Mouse (Mus musculus) Patski (cell line): ENCODE data around the gene Hist1h4h. TPM values are rescaled to one million over a fixed set of nuclear protein-coding genes. Genes with fewer than 3 reads are reported as not detected.

Source experiments
- ATAC-seq: fragments of 100-300 bp; one replicate; pipeline ENCODE4 v1.8.0; 2021
- CTCF ChIA-PET: fragments of 350-600 bp; sonication (Branson Sonifier 250); formaldehyde crosslinking; loops from one replicate; lab custom pipeline; 2022; ENCODE audit warnings: inconsistent platforms; lab: Charles Lee
- POLR2A ChIA-PET: fragments of 350-600 bp; sonication (Branson Sonifier 250); formaldehyde crosslinking; loops from one replicate; lab custom pipeline; 2022; ENCODE audit warnings: antibody characterized with exemption, inconsistent platforms; lab: Charles Lee
- DNase-seq: peaks from one replicate; pipeline ENCODE4 v3.0.0-alpha.2; 2011; ENCODE audit warnings: low read depth, low spot score
- H3K27me3 ChIP-seq: fragments of 371-371 bp; one replicate; pipeline ENCODE4 v1.5.1; 2021
- CTCF ChIP-seq: fragments of 100-300 bp; IDR thresholded peaks from one replicate; pipeline ENCODE4 v1.5.1; 2021
- in situ Hi-C: fragments of 300-500 bp; cut with MboI; formaldehyde crosslinking; loops from 3 replicates; pipeline ENCODE4 v1.11.1; 2018; ENCODE audit warnings: low pct_unique_long_range_greater_than_20kb, mixed read lengths
- polyA plus RNA-seq: library from polyadenylated mRNA; unstranded; gene quantifications from one replicate; pipeline ENCODE4 v1.2.3, GENCODE M21; 2021

Hist1h4h gene
- 7.0 TPM for polyA plus RNA-seq

- in situ Hi-C loops: loop anchor here (5.0 to 10.0 kb wide), 3 partner anchors 66 to 1816 kb away; partner anchors contain the start of genes Hist1h2ag, Hist1h2ai, Hist1h2bj and Hist1h2bl
- no peak for TF ChIP-seq CTCF
- no peaks in the 10 kb centered on the region for H3K27me3 ChIP-seq
- DNase-seq (peak; percentile 92), ATAC-seq (peak; percentile 68)
- CTCF ChIA-PET: no interaction called here
- POLR2A ChIA-PET: interaction anchor here (0.6 kb wide), 1 partner anchor 1793 kb away, joined by 3 read pairs; no protein-coding TSS in a partner anchor
These were observed at the start of gene Hist1h4h for GRCm38 (mm10) chr13:23530901-23531875. Hist1h4h (plus strand) TSS chr13:23531050.

DNA sequence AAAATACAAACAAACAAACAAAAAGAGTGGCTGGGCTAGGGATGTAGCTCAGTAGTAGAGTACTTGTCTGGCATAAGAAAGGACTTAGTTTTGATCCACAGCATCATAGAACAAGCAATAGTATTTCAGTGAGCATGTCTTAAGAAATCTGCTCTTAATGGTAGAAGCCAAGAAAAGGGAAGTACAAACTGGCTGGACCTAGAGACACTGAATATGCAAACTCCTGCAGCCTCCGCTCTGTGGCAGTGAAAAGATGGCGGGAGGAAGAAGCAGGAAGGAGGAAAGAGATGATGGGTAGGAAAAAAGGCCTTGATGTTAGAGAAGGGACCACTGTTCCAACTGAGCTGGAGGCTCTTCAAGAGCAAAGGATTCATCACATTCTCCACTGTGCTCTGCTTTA lies 47.7 kb upstream of the Hist1h4h start:
- peaks cover 3% of the 10 kb centered on the region for H3K27me3 ChIP-seq
- POLR2A ChIA-PET: no interaction called here
- no peak for ATAC-seq
- in situ Hi-C loops: no loop called here
- TF ChIP-seq CTCF: no peak
- CTCF ChIA-PET: interaction anchor here (1.2 kb wide), 1 partner anchor 16 kb away, joined by 4 read pairs; no protein-coding TSS in a partner anchor
- no peak for DNase-seq

- ATAC-seq (no peak), DNase-seq (no peak)
- no peak for TF ChIP-seq CTCF
- in situ Hi-C loops: no loop called here
- peaks cover 3% of the 10 kb centered on the region for H3K27me3 ChIP-seq
- POLR2A ChIA-PET: no interaction called here
- CTCF ChIA-PET: interaction anchor here (1.2 kb wide), 1 partner anchor 10 kb away, joined by 3 read pairs; no protein-coding TSS in a partner anchor
These were observed 45.6 kb upstream of the Hist1h4h start for GRCm38 (mm10) chr13:23485271-23485670.

DNA sequence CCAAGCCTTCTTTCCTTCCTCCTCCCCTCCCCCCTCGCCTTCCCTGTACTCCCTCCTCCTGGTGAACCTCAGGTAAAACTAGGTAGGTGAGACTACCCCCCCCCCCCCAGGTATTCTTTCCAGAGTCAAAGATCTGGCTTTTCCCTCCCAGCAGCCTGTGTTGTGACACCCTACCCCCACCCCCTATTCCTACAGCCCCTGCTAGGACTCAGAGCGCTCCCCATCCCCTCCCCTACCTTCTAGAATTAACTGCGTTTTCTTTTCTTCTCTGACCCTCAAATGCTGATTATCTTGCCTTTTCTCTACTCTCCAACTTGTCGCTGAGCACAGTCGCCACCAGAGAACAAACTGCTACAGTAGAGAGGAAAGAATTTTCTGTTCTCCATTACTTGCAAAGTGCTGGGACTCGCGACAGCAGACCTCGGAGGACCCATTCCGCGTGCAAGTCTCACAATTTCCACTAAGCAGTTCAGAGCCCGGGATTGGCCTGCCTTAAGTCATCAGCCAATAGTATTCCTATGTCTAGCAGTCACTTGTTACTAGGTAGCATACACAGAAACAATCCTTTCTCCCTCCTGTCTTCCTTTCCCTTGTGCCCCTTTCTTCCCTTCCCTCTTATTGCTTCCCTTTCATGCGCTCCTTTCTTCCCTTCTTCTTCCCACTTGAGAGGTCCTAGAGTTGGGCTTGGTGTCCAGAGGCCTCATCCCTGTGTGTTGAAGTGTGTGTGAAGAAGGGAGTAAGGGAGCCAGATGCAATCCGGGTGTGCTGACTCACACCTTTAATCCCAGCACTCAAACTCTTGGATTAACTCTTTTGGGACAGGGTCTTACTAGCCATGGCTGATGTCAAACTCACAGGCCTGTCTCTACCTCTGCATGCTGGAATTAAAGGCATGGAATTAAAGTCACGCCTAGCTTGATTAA lies 42.2 kb upstream of the Hist1h4h start, which contains the start of gene Btn2a2:
Gene Btn2a2, minus strand, starts transcription at position 458 of the 923 bp plus-strand sequence.
- CTCF ChIA-PET: no interaction called here
- DNase-seq (peak; percentile 41), ATAC-seq (peak; percentile 100)
- POLR2A ChIA-PET: no interaction called here
- H3K27me3 ChIP-seq: peaks cover 3% of the 10 kb centered on the region
- TF ChIP-seq CTCF: no peak
- in situ Hi-C loops: no loop called here

DNA sequence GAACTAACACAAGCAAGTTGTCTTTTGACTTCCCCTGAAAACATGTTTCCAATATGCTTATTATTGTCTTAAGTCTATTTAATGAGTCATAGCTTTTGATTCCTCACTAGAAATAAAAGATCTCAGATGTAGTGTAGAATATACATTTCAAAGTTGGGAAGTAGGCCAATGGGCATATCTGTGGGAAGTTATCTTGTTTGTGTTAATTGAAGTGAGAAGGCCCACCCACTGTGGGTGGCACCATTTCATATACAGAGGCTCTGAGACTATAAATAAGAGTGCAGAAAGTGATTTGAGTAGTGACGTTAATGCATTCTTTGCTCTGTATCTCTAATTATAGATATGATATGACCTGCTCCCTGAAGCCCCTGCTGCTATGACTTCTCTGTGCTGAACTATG lies 40.0 kb upstream of the Hist1h4h start:
- DNase-seq (no peak), ATAC-seq (no peak)
- in situ Hi-C loops: no loop called here
- POLR2A ChIA-PET: no interaction called here
- TF ChIP-seq CTCF: no peak
- CTCF ChIA-PET: no interaction called here
- peaks cover 3% of the 10 kb centered on the region for H3K27me3 ChIP-seq

- ChIA-PET CTCF (no interaction called here), POLR2A (no interaction called here)
- no peak for TF ChIP-seq CTCF
- DNase-seq (no peak), ATAC-seq (no peak)
- peaks cover 3% of the 10 kb centered on the region for H3K27me3 ChIP-seq
- in situ Hi-C loops: no loop called here
These were observed 39.6 kb upstream of the Hist1h4h start for GRCm38 (mm10) chr13:23491263-23491662.

- POLR2A ChIA-PET: no interaction called here
- DNase-seq (no peak), ATAC-seq (no peak)
- CTCF ChIA-PET: no interaction called here
- TF ChIP-seq CTCF: no peak
- in situ Hi-C loops: no loop called here
- peaks cover 3% of the 10 kb centered on the region for H3K27me3 ChIP-seq
These were observed 38.9 kb upstream of the Hist1h4h start for GRCm38 (mm10) chr13:23491990-23492389.

DNA sequence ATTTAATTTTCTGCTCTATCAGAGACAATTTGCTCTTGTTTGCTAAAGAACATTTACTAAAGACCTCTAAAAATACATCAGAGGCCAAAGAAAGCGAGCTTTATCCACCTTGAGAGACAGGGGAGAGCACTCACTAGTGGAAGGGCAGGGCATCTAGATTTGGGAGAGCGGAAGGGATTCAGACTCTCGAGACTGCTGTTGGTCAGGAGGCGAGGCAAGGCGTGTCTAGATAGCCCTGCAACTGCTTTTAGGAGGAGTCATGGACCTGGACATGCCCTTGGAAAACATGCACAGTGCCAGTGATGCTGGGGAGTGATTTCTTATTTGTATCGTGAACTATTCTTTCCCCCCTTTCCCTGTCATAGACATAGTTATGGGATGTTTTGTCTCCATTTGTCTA lies 35.3 kb upstream of the Hist1h4h start:
- in situ Hi-C loops: no loop called here
- CTCF ChIA-PET: interaction anchor here (1.0 kb wide), 1 partner anchor 9 kb away, joined by 3 read pairs; no protein-coding TSS in a partner anchor
- DNase-seq (no peak), ATAC-seq (no peak)
- no peaks in the 10 kb centered on the region for H3K27me3 ChIP-seq
- POLR2A ChIA-PET: no interaction called here
- TF ChIP-seq CTCF: no peak

- CTCF ChIA-PET: no interaction called here
- ATAC-seq: no peak
These were observed 33.1 kb upstream of the Hist1h4h start for GRCm38 (mm10) chr13:23497656-23498321.

GRCm38 (mm10) chr13:23498653-23499052 lies 32.2 kb upstream of the Hist1h4h start:
- ATAC-seq (no peak), DNase-seq (no peak)
- ChIA-PET POLR2A (no interaction called here), CTCF (no interaction called here)
- TF ChIP-seq CTCF: no peak
- in situ Hi-C loops: no loop called here
- H3K27me3 ChIP-seq: no peaks in the 10 kb centered on the region

More at GRCm38 (mm10) chr13:23497656-23498321, 33.1 kb upstream of the Hist1h4h start:
- no peak for TF ChIP-seq CTCF
- POLR2A ChIA-PET: no interaction called here
- in situ Hi-C loops: no loop called here
- no peak for DNase-seq
- no peaks in the 10 kb centered on the region for H3K27me3 ChIP-seq
